In genomic region chr1:129963166-129963565, GRCm38 (mm10) we compare ENCODE assay signal across 14 mouse cellular contexts.
DNase-seq lines count a peak whose midpoint lies in the region.
"Had no signal": no experiment of that assay in that cellular context is flagged by ENCODE, and none has a peak within 500 bp of the region (broad histone marks: within the 10 kb centered on the region; RNA-seq: fewer than 3 reads in every experiment).

No protein-coding gene starts in this region.

- intact Hi-C loops in left cerebral cortex, postnatal 4 days (cut with DNase I): no loop called here
- intact Hi-C loops in left cerebral cortex, postnatal 36 days (cut with DNase I): no loop called here

- DNase-seq in cerebellum, postnatal 14 days: peak; percentile 25 to 33
- no peak for DNase-seq in cerebellum, adult 9-11 months
- peak; percentile 25 to 33 for DNase-seq in layer of hippocampus, postnatal 10 days (ENCODE audit: low spot score in 2 of 2)
- no peak for DNase-seq in layer of hippocampus, adult 18-20 months (ENCODE audit: low spot score in 2 of 2)
- DNase-seq in left cerebral cortex, postnatal 4 days: peak; percentile 19
- DNase-seq in left cerebral cortex, postnatal 36 days (ENCODE audit: low spot score in 2 of 2): no peak
- DNase-seq: adrenal gland, adult 2 months; adrenal gland, postnatal 10 days; adrenal gland, postnatal 25 days; cerebellum, adult 11-12 months; cerebellum, adult 2 months; cerebellum, adult 9-10 months; cerebellum, postnatal 36 days; embryo, embryonic 11 days had no signal

Comparison
In these comparisons a context has a peak if more than half of its experiments do, and no peak if none do; other contexts are left out.
1. DNase-seq: peak in cerebellum, postnatal 14 days (2 of 2), layer of hippocampus, postnatal 10 days (2 of 2) and left cerebral cortex, postnatal 4 days (single experiment); none in cerebellum, adult 9-11 months (single experiment), layer of hippocampus, adult 18-20 months (0 of 2) and left cerebral cortex, postnatal 36 days (0 of 2).